Mouse (Mus musculus) bone marrow, adult 2 months (tissue): ENCODE data around the gene Zfp683. TPM values are rescaled to one million over a fixed set of nuclear protein-coding genes. Genes with fewer than 3 reads are reported as not detected.

ENCODE experiments used
- H3K27ac ChIP-seq: fragments of 200-500 bp; 2 replicates; pipeline ENCODE4 v1.5.1; 2012; ENCODE audit warnings: low read depth, mild to moderate bottlenecking, control low read depth, inconsistent platforms, low read length; ENCODE audit not compliant: control insufficient read depth, poor library complexity, insufficient read depth
- H3K4me1 ChIP-seq: fragments of 200-500 bp; 2 replicates; pipeline ENCODE4 v1.6.1; 2011; ENCODE audit warnings: low read length; ENCODE audit not compliant: control insufficient read depth, insufficient read depth
- H3K4me3 ChIP-seq: fragments of 200-500 bp; replicated peaks from 2 replicates; pipeline ENCODE3; 2011; ENCODE audit warnings: mild to moderate bottlenecking, low read depth, low read length, control low read depth; ENCODE audit not compliant: control insufficient read depth
- CTCF ChIP-seq: fragments of 200-500 bp; IDR thresholded peaks from 2 replicates; pipeline ENCODE4 v1.5.1; 2011; ENCODE audit warnings: low read length, control low read depth; ENCODE audit not compliant: control insufficient read depth, insufficient read depth
- POLR2A ChIP-seq: fragments of 200-500 bp; IDR thresholded peaks from 2 replicates; pipeline ENCODE4 v1.6.1; 2011; ENCODE audit warnings: low read depth, mild to moderate bottlenecking, control low read depth, low read length, borderline replicate concordance; ENCODE audit not compliant: control insufficient read depth
- WGBS: fragments of 180-500 bp; shearing (Covaris S2); methylation state at CpG from one replicate; pipeline ENCODE4 v1.1.7; 2018; 5-methylcytosine and 5-hydroxymethylcytosine counted together
- polyA plus RNA-seq: library from polyadenylated mRNA; stranded (reverse); fragments of >200 nt; gene quantifications from 2 replicates; pipeline ENCODE4 v1.2.4, GENCODE M21; 2011; ENCODE audit warnings: low replicate concordance; ENCODE audit not compliant: missing spikeins, insufficient read depth, insufficient read length

Gene Zfp683
- polyA plus RNA-seq, 1 experiment: 1.0 TPM

- TF ChIP-seq POLR2A: no peak; the same call in 1 of the 2 replicates
- TF ChIP-seq CTCF: no peak
- peak within 1 kb of the TSS; percentile 97 for H3K4me3 ChIP-seq
- 17% methylated on average over 34 of the region's 34 CpGs for WGBS
- peak within 1 kb of the TSS; percentile 60 for H3K27ac ChIP-seq
- peaks cover 11% of the 10 kb centered on the region for H3K4me1 ChIP-seq
These were observed 48.5 kb downstream of the Zfp683 start, which contains the start of gene Ubxn11 for GRCm38 (mm10) chr4:134101979-134102741. Gene Ubxn11, plus strand, starts transcription at chr4:134102570.

- TF ChIP-seq CTCF (no peak), POLR2A (no peak)
- 8% methylated on average over 21 of the region's 21 CpGs for WGBS
- Histone ChIP-seq H3K4me1 (peaks cover 12% of the 10 kb centered on the region), H3K4me3 (peak overlapping the region; percentile 97), H3K27ac (peak overlapping the region; percentile 60)
These were observed 49.1 kb downstream of the Zfp683 start for GRCm38 (mm10) chr4:134102742-134103119.

GRCm38 (mm10) chr4:134106105-134106504 lies 52.5 kb downstream of the Zfp683 start:
- peaks cover 20% of the 10 kb centered on the region for H3K4me1 ChIP-seq
- no peak overlapping the region for H3K4me3 ChIP-seq
- TF ChIP-seq POLR2A (no peak), CTCF (no peak)
- 0 out of 2 replicates have a peak overlapping the region, but pooled peaks have one; percentile 14 for H3K27ac ChIP-seq
- 18% methylated on average over 7 of the region's 7 CpGs for WGBS

- no peak overlapping the region for H3K27ac ChIP-seq
- WGBS: 58% methylated on average over 7 of the region's 7 CpGs
- TF ChIP-seq POLR2A: no peak
- TF ChIP-seq CTCF: no peak
- H3K4me3 ChIP-seq: no peak overlapping the region
- peaks cover 20% of the 10 kb centered on the region for H3K4me1 ChIP-seq
These were observed 54.1 kb downstream of the Zfp683 start for GRCm38 (mm10) chr4:134107730-134108129.

- Histone ChIP-seq H3K4me1 (peaks cover 20% of the 10 kb centered on the region), H3K27ac (no peak overlapping the region), H3K4me3 (no peak overlapping the region)
- WGBS: 81% methylated on average over 5 of the region's 5 CpGs
- TF ChIP-seq POLR2A (no peak), CTCF (no peak)
These were observed 54.6 kb downstream of the Zfp683 start for GRCm38 (mm10) chr4:134108196-134108595.

Other genes starting within 250 kb of the Zfp683 start
- gene Rps6ka1, start 166.0 kb upstream of the Zfp683 start, polyA plus RNA-seq: 36.1 and 79.3 TPM in 2 replicates
- gene Hmgn2, start 85.2 kb upstream of the Zfp683 start, polyA plus RNA-seq: 320 and 322 TPM in 2 replicates
- gene Dhdds, start 52.9 kb upstream of the Zfp683 start, polyA plus RNA-seq: 20.6 and 30.2 TPM in 2 replicates
- gene Lin28a, start 35.0 kb upstream of the Zfp683 start, polyA plus RNA-seq: 3.6 and 29.6 TPM in 2 replicates
- gene Crybg2, start 7.0 kb downstream of the Zfp683 start, polyA plus RNA-seq: 4.6 TPM in 1 of 2 replicates, not detected in the other
- 270 and 801 TPM in 2 replicates for gene Cd52, start 41.2 kb downstream of the Zfp683 start, polyA plus RNA-seq
- 3.3 and 13.7 TPM in 2 replicates for gene Ubxn11, start 48.7 kb downstream of the Zfp683 start, polyA plus RNA-seq
- 299 and 416 TPM in 2 replicates for gene Sh3bgrl3, start 75.0 kb downstream of the Zfp683 start, polyA plus RNA-seq
- 16.4 and 22.7 TPM in 2 replicates for gene Cep85, start 133.3 kb downstream of the Zfp683 start, polyA plus RNA-seq
- not detected in 2 replicates for gene Gm7534, start 149.2 kb downstream of the Zfp683 start, polyA plus RNA-seq
- gene Catsper4, start 173.5 kb downstream of the Zfp683 start, polyA plus RNA-seq: not detected in 2 replicates
- gene Cnksr1, start 184.6 kb downstream of the Zfp683 start, polyA plus RNA-seq: not detected in 2 replicates
- not detected in 2 replicates for gene E130218I03Rik, start 189.8 kb downstream of the Zfp683 start, polyA plus RNA-seq
- 2.6 and 8.0 TPM in 2 replicates for gene Zfp593, start 191.8 kb downstream of the Zfp683 start, polyA plus RNA-seq
- not detected in 2 replicates for gene Gm30191, start 193.1 kb downstream of the Zfp683 start, polyA plus RNA-seq
- 5.2 and 7.5 TPM in 2 replicates for gene Grrp1, start 200.3 kb downstream of the Zfp683 start, polyA plus RNA-seq
- gene Pdik1l, start 234.1 kb downstream of the Zfp683 start, polyA plus RNA-seq: 4.9 and 5.2 TPM in 2 replicates